Mouse (Mus musculus) MEL-GATA-1-ER (cell line): Measurements from ENCODE around the gene Zyg11b.

Experiments
- DNase-seq: peaks from one replicate; pipeline ENCODE4 v3.0.0-alpha.2; 2012; ENCODE audit warnings: low read depth; ENCODE audit errors: extremely low read depth

The Zyg11b gene

DNA sequence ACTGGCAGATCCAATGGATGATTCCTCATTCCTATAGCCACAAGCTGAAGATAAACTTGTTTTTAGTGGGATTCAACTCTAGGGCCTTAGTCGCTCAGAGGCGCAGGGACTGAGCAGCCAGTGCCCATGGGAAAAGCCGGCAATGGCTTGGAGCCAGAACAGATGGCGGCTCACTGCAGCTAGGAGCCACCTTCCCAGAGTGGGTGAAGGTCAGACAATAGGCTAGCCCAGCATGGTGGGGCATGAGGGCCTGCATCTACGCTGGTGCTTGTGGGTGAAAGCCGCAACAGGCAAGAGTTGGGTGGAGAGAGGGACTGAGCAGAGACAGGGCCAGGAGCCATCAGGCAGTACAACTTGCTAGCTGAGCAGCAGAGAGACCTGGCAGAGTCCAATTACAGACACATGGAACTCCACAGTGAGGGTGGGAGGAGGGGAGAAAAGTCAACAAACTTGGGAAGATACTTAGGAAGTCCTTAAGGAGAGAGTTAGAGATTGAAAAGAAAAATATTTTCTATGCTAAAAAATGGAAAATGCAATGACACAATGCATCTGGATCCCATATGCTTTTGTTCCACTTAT lies 104.5 kb downstream of the Zyg11b start:
- no peak for DNase-seq

DNA sequence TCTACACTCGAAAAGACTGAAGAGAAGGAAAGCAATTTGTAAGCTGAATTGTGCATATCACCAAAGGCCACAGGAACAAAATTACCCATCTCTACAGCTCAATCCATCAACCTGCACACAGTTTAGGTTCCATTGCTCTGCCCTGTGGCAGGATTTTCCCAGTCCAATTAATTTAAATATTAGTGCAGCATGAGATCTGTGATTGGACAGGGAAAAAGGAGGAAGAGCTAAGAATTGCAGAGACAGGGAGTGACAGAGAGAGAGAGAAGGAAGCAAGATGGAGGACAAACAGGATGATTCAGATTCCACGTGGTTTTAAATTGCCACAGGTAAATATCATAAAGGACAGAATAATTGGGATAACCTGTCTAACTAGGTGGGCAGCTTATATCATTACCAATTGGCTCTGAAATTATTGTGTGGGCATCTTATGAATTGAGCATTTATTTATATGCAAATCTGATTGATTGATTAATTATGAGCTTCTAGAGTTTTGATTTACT lies 108.0 kb downstream of the Zyg11b start:
- DNase-seq, result peak; percentile 43

DNA sequence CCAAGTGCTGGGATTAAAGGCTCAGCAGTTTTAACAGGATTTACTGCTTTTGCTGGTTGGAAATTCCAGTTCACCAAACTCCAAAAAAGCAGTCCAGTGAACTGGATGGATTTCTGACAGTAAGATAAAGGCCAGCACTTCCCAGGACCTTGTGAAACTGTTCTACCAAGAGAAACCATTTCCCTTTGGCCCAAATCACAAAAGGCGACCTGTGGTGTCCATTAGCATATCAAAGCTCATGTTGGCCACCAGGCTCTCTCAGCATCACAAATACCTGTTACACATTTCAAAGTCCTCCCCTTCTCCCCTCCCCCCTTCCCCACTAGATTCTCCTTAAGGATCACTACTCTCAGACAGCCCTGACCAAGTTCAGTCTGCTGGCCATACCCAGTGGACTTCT lies 118.6 kb downstream of the Zyg11b start:
- DNase-seq, result no peak
